Mouse (Mus musculus) erythroblast, embryonic 14.5 days (primary cell): ENCODE measurements around the gene Prokr2.

Experiments used
- GATA1 ChIP-seq: IDR thresholded peaks from 2 replicates; pipeline ENCODE4 v1.6.1; 2012; ENCODE audit warnings: low read length, inconsistent platforms, mixed read lengths
- TAL1 ChIP-seq: IDR thresholded peaks from 3 replicates; pipeline ENCODE4 v1.6.1; 2012; ENCODE audit warnings: low read length, inconsistent platforms, mixed read lengths

GRCm38 (mm10) chr2:132385194-132385838 lies at the start of gene Prokr2:
- TF ChIP-seq GATA1 (no peak), TAL1 (no peak)
